Mouse (Mus musculus) limb, embryonic 15.5 days (tissue): ENCODE data around the gene Gtf3c2. TPM values are rescaled to one million over a fixed set of nuclear protein-coding genes. Genes with fewer than 3 reads are reported as not detected.

Source experiments
- ATAC-seq: fragments of 200-750 bp; cut with Nextera tagmentation; 2 replicates; pipeline ENCODE4 v1.8.0; 2017; ENCODE audit warnings: low read depth, moderate TSS enrichment; ENCODE audit not compliant: insufficient number of reproducible peaks, low FRiP score, low TSS enrichment
- H3K27ac ChIP-seq: fragments of 300-500 bp; sonication (generic); 2 replicates; pipeline ENCODE4 v1.5.1; 2015; ENCODE audit warnings: moderate library complexity, mild to moderate bottlenecking, inconsistent platforms
- H3K27me3 ChIP-seq: fragments of 300-500 bp; sonication (generic); 2 replicates; pipeline ENCODE4 v1.6.1; 2015; ENCODE audit warnings: inconsistent platforms
- H3K36me3 ChIP-seq: fragments of 300-500 bp; sonication (generic); 2 replicates; pipeline ENCODE4 v1.6.1; 2015; ENCODE audit warnings: inconsistent platforms
- H3K4me1 ChIP-seq: fragments of 300-500 bp; sonication (generic); 2 replicates; pipeline ENCODE4 v1.6.1; 2015; ENCODE audit warnings: inconsistent platforms
- H3K4me2 ChIP-seq: fragments of 300-500 bp; sonication (generic); 2 replicates; pipeline ENCODE4 v1.6.1; 2015; ENCODE audit warnings: mild to moderate bottlenecking, inconsistent platforms
- H3K4me3 ChIP-seq: fragments of 300-500 bp; sonication (generic); 2 replicates; pipeline ENCODE4 v1.5.1; 2015; ENCODE audit warnings: mild to moderate bottlenecking, inconsistent platforms
- H3K9ac ChIP-seq: fragments of 300-500 bp; sonication (generic); 2 replicates; pipeline ENCODE4 v1.6.1; 2015; ENCODE audit warnings: inconsistent platforms
- H3K9me3 ChIP-seq: fragments of 300-500 bp; sonication (generic); 2 replicates; pipeline ENCODE4 v1.6.1; 2016; ENCODE audit warnings: inconsistent platforms
- WGBS: fragments of 180-500 bp; shearing (Covaris S2); methylation state at CpG from one replicate; pipeline ENCODE4 v1.1.7; 2015; 5-methylcytosine and 5-hydroxymethylcytosine counted together
- polyA plus RNA-seq: library from polyadenylated mRNA; unstranded; fragments of >200 nt; fragmentation: Nextera tagmentation; extraction: Ambion mirVana; gene quantifications from 2 replicates; pipeline ENCODE4 v1.2.1, GENCODE M21; 2015

Gene Gtf3c2
- polyA plus RNA-seq, 1 experiment from 2014 or later, result 65.6 TPM

GRCm38 (mm10) chr5:31179301-31179765, 611 bp downstream of the Gtf3c2 start:
- peak overlapping the region; percentile 78 for H3K4me2 ChIP-seq
- peak overlapping the region; percentile 61 for H3K9ac ChIP-seq
- under 1% methylated on average over 25 of the region's 25 CpGs for WGBS
- H3K36me3 ChIP-seq, result no peaks in the 10 kb centered on the region
- no peaks in the 10 kb centered on the region for H3K27me3 ChIP-seq
- H3K4me1 ChIP-seq, result 0 out of 2 replicates have a peak, but pooled peaks cover 4% of the 10 kb centered on the region
- peak overlapping the region; percentile 98 for H3K27ac ChIP-seq
- peak; percentile 52 for ATAC-seq
- H3K9me3 ChIP-seq, result no peaks in the 10 kb centered on the region
- peak overlapping the region; percentile 77 for H3K4me3 ChIP-seq

- Histone ChIP-seq H3K36me3 (peaks cover 96% of the 10 kb centered on the region), H3K4me3 (no peak overlapping the region), H3K9me3 (no peaks in the 10 kb centered on the region), H3K27ac (no peak overlapping the region), H3K27me3 (no peaks in the 10 kb centered on the region), H3K9ac (no peak overlapping the region), H3K4me1 (no peaks in the 10 kb centered on the region), H3K4me2 (no peak overlapping the region)
- WGBS, result 88% methylated on average over 4 of the region's 4 CpGs
- ATAC-seq, result no peak
Observed at GRCm38 (mm10) chr5:31168630-31169029, 11.3 kb downstream of the Gtf3c2 start.

- no peaks in the 10 kb centered on the region for H3K9me3 ChIP-seq
- H3K4me3 ChIP-seq, result no peak overlapping the region
- H3K9ac ChIP-seq, result no peak overlapping the region
- no peaks in the 10 kb centered on the region for H3K4me1 ChIP-seq
- H3K4me2 ChIP-seq, result no peak overlapping the region
- H3K27ac ChIP-seq, result no peak overlapping the region
- WGBS, result 97% methylated on average over 1 of the region's 1 CpGs
- no peaks in the 10 kb centered on the region for H3K27me3 ChIP-seq
- peaks cover 90% of the 10 kb centered on the region for H3K36me3 ChIP-seq
- no peak for ATAC-seq
Observed at GRCm38 (mm10) chr5:31164878-31165277, 15.1 kb downstream of the Gtf3c2 start.

- H3K9me3 ChIP-seq, result no peaks in the 10 kb centered on the region
- no peak for ATAC-seq
- no peak overlapping the region for H3K27ac ChIP-seq
- no peak overlapping the region for H3K4me2 ChIP-seq
- peaks cover 90% of the 10 kb centered on the region for H3K36me3 ChIP-seq
- H3K4me3 ChIP-seq, result no peak overlapping the region
- H3K27me3 ChIP-seq, result no peaks in the 10 kb centered on the region
- H3K9ac ChIP-seq, result no peak overlapping the region
- no peaks in the 10 kb centered on the region for H3K4me1 ChIP-seq
Observed at GRCm38 (mm10) chr5:31162462-31162861, 17.5 kb downstream of the Gtf3c2 start.

- peak; percentile 84 for ATAC-seq
- Histone ChIP-seq H3K9me3 (no peaks in the 10 kb centered on the region), H3K4me1 (peaks cover 12% of the 10 kb centered on the region), H3K4me3 (peak within 1 kb of the TSS; percentile 71), H3K4me2 (peak within 1 kb of the TSS; percentile 79), H3K36me3 (peaks cover 33% of the 10 kb centered on the region), H3K27ac (peak within 1 kb of the TSS; percentile 89), H3K27me3 (no peaks in the 10 kb centered on the region), H3K9ac (peak within 1 kb of the TSS; percentile 56)
- 0% methylated on average over 19 of the region's 19 CpGs for WGBS
Observed at GRCm38 (mm10) chr5:31154152-31154553, 25.8 kb downstream of the Gtf3c2 start, which contains the start of gene Mpv17. Gene Mpv17, minus strand, starts transcription at chr5:31154251.

GRCm38 (mm10) chr5:31153516-31154151, 26.3 kb downstream of the Gtf3c2 start:
- Histone ChIP-seq H3K4me3 (peak overlapping the region; percentile 71), H3K9me3 (no peaks in the 10 kb centered on the region), H3K36me3 (peaks cover 28% of the 10 kb centered on the region), H3K4me2 (peak overlapping the region; percentile 79), H3K4me1 (peaks cover 12% of the 10 kb centered on the region), H3K27me3 (no peaks in the 10 kb centered on the region), H3K27ac (peak overlapping the region; percentile 89), H3K9ac (peak overlapping the region; percentile 56)
- ATAC-seq, result no peak
- 37% methylated on average over 6 of the region's 6 CpGs for WGBS

- H3K4me1 ChIP-seq, result peaks cover 12% of the 10 kb centered on the region
- no peak for ATAC-seq
- peaks cover 18% of the 10 kb centered on the region for H3K36me3 ChIP-seq
- no peak overlapping the region for H3K27ac ChIP-seq
- WGBS, result 85% methylated on average over 3 of the region's 3 CpGs
- no peaks in the 10 kb centered on the region for H3K9me3 ChIP-seq
- no peak overlapping the region for H3K9ac ChIP-seq
- H3K27me3 ChIP-seq, result no peaks in the 10 kb centered on the region
- H3K4me2 ChIP-seq, result no peak overlapping the region
- H3K4me3 ChIP-seq, result no peak overlapping the region
Observed at GRCm38 (mm10) chr5:31151746-31152145, 28.2 kb downstream of the Gtf3c2 start.

GRCm38 (mm10) chr5:31149781-31150180, 30.2 kb downstream of the Gtf3c2 start:
- H3K27me3 ChIP-seq, result no peaks in the 10 kb centered on the region
- peaks cover 30% of the 10 kb centered on the region for H3K36me3 ChIP-seq
- ATAC-seq, result no peak
- no peaks in the 10 kb centered on the region for H3K9me3 ChIP-seq
- H3K4me1 ChIP-seq, result peaks cover 9% of the 10 kb centered on the region
- H3K27ac ChIP-seq, result no peak overlapping the region
- no peak overlapping the region for H3K9ac ChIP-seq
- WGBS, result 82% methylated on average over 4 of the region's 4 CpGs
- no peak overlapping the region for H3K4me3 ChIP-seq
- H3K4me2 ChIP-seq, result no peak overlapping the region

- Histone ChIP-seq H3K4me3 (peak overlapping the region; percentile 22; the same call in 1 of the 2 replicates), H3K36me3 (peaks cover 14% of the 10 kb centered on the region), H3K4me1 (peaks cover 24% of the 10 kb centered on the region), H3K27ac (no peak overlapping the region), H3K27me3 (peaks cover 61% of the 10 kb centered on the region), H3K9ac (no peak overlapping the region), H3K4me2 (0 out of 2 replicates have a peak overlapping the region, but pooled peaks have one; percentile 33), H3K9me3 (no peaks in the 10 kb centered on the region)
- 12% methylated on average over 9 of the region's 9 CpGs for WGBS
- no peak for ATAC-seq
Observed at GRCm38 (mm10) chr5:31138968-31139425, 40.9 kb downstream of the Gtf3c2 start.

- H3K27me3 ChIP-seq, result peaks cover 67% of the 10 kb centered on the region
- peak within 1 kb of the TSS; percentile 22 for H3K4me3 ChIP-seq
- peaks cover 11% of the 10 kb centered on the region for H3K36me3 ChIP-seq
- no peaks in the 10 kb centered on the region for H3K9me3 ChIP-seq
- peak within 1 kb of the TSS; percentile 33 for H3K4me2 ChIP-seq
- WGBS, result 2% methylated on average over 52 of the region's 52 CpGs
- no peak for ATAC-seq
- no peak within 1 kb of the TSS for H3K9ac ChIP-seq
- H3K4me1 ChIP-seq, result peaks cover 24% of the 10 kb centered on the region
- H3K27ac ChIP-seq, result no peak within 1 kb of the TSS
Observed at GRCm38 (mm10) chr5:31138241-31138967, 41.5 kb downstream of the Gtf3c2 start, which contains the start of gene Ucn. Gene Ucn, minus strand, starts transcription at chr5:31138829.

- Histone ChIP-seq H3K4me2 (no peak overlapping the region; the same call in 1 of the 2 replicates), H3K27ac (no peak overlapping the region), H3K4me3 (peak overlapping the region; percentile 22; the same call in 1 of the 2 replicates), H3K36me3 (peaks cover 8% of the 10 kb centered on the region; the same call in 1 of the 2 replicates), H3K9me3 (no peaks in the 10 kb centered on the region), H3K4me1 (peaks cover 24% of the 10 kb centered on the region), H3K9ac (no peak overlapping the region), H3K27me3 (peaks cover 69% of the 10 kb centered on the region)
- ATAC-seq, result no peak
- WGBS, result under 1% methylated on average over 13 of the region's 13 CpGs
Observed at GRCm38 (mm10) chr5:31137658-31138057, 42.3 kb downstream of the Gtf3c2 start.
